Mouse (Mus musculus) cortical plate, adult 2 months (tissue): Measurements from ENCODE around the gene Thop1. TPM values are rescaled to one million over a fixed set of nuclear protein-coding genes. Genes with fewer than 3 reads are reported as not detected.
A peak's percentile ranks its signal among the peaks of the same experiment; 100 is the strongest.

Experiments
- H3K27ac ChIP-seq: fragments of 200-500 bp; 2 replicates; pipeline ENCODE4 v1.5.1; 2012; ENCODE audit warnings: low read length, control low read depth, inconsistent platforms; ENCODE audit not compliant: insufficient read depth
- H3K4me1 ChIP-seq: fragments of 200-500 bp; 2 replicates; pipeline ENCODE4 v1.6.1; 2011; ENCODE audit warnings: low read length; ENCODE audit not compliant: control insufficient read depth, insufficient read depth
- H3K4me3 ChIP-seq: fragments of 200-500 bp; 2 replicates; pipeline ENCODE4 v1.5.1; 2011; ENCODE audit warnings: mild to moderate bottlenecking, low read length, control low read depth; ENCODE audit not compliant: insufficient read depth
- CTCF ChIP-seq: fragments of 200-500 bp; IDR thresholded peaks from 2 replicates; pipeline ENCODE4 v1.5.1; 2011; ENCODE audit warnings: mild to moderate bottlenecking, control low read depth, low read length; ENCODE audit not compliant: insufficient read depth; ENCODE audit errors: extremely low read depth
- POLR2A ChIP-seq: fragments of 200-500 bp; IDR thresholded peaks from 2 replicates; pipeline ENCODE4 v1.6.1; 2011; ENCODE audit warnings: mild to moderate bottlenecking, low read length, control low read depth; ENCODE audit not compliant: insufficient read depth; ENCODE audit errors: extremely low read depth
- polyA plus RNA-seq: library from polyadenylated mRNA; depleted of rRNA; stranded (reverse); fragments of >200 nt; gene quantifications from 2 replicates; pipeline ENCODE4 v1.2.3, GENCODE M21; 2012; rRNA removed

Thop1 gene
- polyA plus RNA-seq: 66.2 and 68.5 TPM in 2 replicates

GRCm38 (mm10) chr10:81069836-81070235 is at the start of gene Thop1:
Gene Thop1 (plus strand): TSS chr10:81070035.
- H3K27ac ChIP-seq: no peak within 1 kb of the TSS
- peak within 1 kb of the TSS; percentile 43 for H3K4me3 ChIP-seq
- TF ChIP-seq POLR2A (peak; percentile 89), CTCF (no peak)
- peaks cover 3% of the 10 kb centered on the region; the same call in 1 of the 2 replicates for H3K4me1 ChIP-seq

GRCm38 (mm10) chr10:81020207-81020606 is 49.6 kb upstream of the Thop1 start:
- H3K4me1 ChIP-seq: peaks cover 3% of the 10 kb centered on the region
- H3K27ac ChIP-seq: peak overlapping the region; percentile 17; the same call in 1 of the 2 replicates
- TF ChIP-seq CTCF: no peak
- TF ChIP-seq POLR2A: no peak
- H3K4me3 ChIP-seq: no peak overlapping the region

- TF ChIP-seq POLR2A: peak; percentile 42; the same call in 1 of the 2 replicates
- TF ChIP-seq CTCF: no peak
- Histone ChIP-seq H3K4me3 (peak overlapping the region; percentile 14; the same call in 1 of the 2 replicates), H3K4me1 (peaks cover 3% of the 10 kb centered on the region; the same call in 1 of the 2 replicates), H3K27ac (0 out of 2 replicates have a peak overlapping the region, but pooled peaks have one; percentile 36)
These were observed 48.2 kb upstream of the Thop1 start for GRCm38 (mm10) chr10:81021547-81022110.

- peaks cover 6% of the 10 kb centered on the region for H3K4me1 ChIP-seq
- TF ChIP-seq POLR2A (no peak), CTCF (peak; percentile 20; the same call in 1 of the 2 replicates)
- no peak overlapping the region for H3K4me3 ChIP-seq
- H3K27ac ChIP-seq: no peak overlapping the region
These were observed 47.1 kb upstream of the Thop1 start for GRCm38 (mm10) chr10:81022744-81023143.

GRCm38 (mm10) chr10:81024346-81024937 is 45.4 kb upstream of the Thop1 start:
- peak overlapping the region; percentile 78; the same call in 1 of the 2 replicates for H3K27ac ChIP-seq

GRCm38 (mm10) chr10:81025047-81025621 is 44.7 kb upstream of the Thop1 start:
- TF ChIP-seq POLR2A (peak; percentile 39; the same call in 1 of the 2 replicates), CTCF (no peak)
- peak overlapping the region; percentile 71 for H3K4me3 ChIP-seq
- H3K4me1 ChIP-seq: peaks cover 6% of the 10 kb centered on the region
- H3K27ac ChIP-seq: peak overlapping the region; percentile 92

More at GRCm38 (mm10) chr10:81024346-81024937, 45.4 kb upstream of the Thop1 start:
- no peak for TF ChIP-seq CTCF
- no peak for TF ChIP-seq POLR2A
- H3K4me1 ChIP-seq: peaks cover 6% of the 10 kb centered on the region
- H3K4me3 ChIP-seq: peak overlapping the region; percentile 71

GRCm38 (mm10) chr10:81025639-81026275 is 44.1 kb upstream of the Thop1 start, which contains the start of gene Diras1:
Gene Diras1 (minus strand): TSS chr10:81025662.
- Histone ChIP-seq H3K4me1 (peaks cover 6% of the 10 kb centered on the region), H3K27ac (peak within 1 kb of the TSS; percentile 92), H3K4me3 (peak within 1 kb of the TSS; percentile 71)
- TF ChIP-seq POLR2A (no peak), CTCF (no peak)

- no peak overlapping the region for H3K4me3 ChIP-seq
- peaks cover 6% of the 10 kb centered on the region for H3K4me1 ChIP-seq
- no peak overlapping the region; the same call in 1 of the 2 replicates for H3K27ac ChIP-seq
- TF ChIP-seq POLR2A: no peak
- no peak for TF ChIP-seq CTCF
These were observed 43.0 kb upstream of the Thop1 start for GRCm38 (mm10) chr10:81026857-81027256.

GRCm38 (mm10) chr10:81027331-81027730 is 42.5 kb upstream of the Thop1 start:
- Histone ChIP-seq H3K4me1 (peaks cover 3% of the 10 kb centered on the region), H3K4me3 (no peak overlapping the region), H3K27ac (peak overlapping the region; percentile 38; the same call in 1 of the 2 replicates)
- TF ChIP-seq POLR2A: no peak
- no peak for TF ChIP-seq CTCF
